Mouse (Mus musculus): ENCODE measurements around the gene Fam214b. TPM values are rescaled to one million over a fixed set of nuclear protein-coding genes. Genes with fewer than 3 reads are reported as not detected.
A peak's percentile ranks its signal among the peaks of the same experiment; 100 is the strongest.

Fam214b gene
- total and polyA plus RNA-seq, 2 experiments from 2014 or later: 32.3 to 48.7 TPM

DNA sequence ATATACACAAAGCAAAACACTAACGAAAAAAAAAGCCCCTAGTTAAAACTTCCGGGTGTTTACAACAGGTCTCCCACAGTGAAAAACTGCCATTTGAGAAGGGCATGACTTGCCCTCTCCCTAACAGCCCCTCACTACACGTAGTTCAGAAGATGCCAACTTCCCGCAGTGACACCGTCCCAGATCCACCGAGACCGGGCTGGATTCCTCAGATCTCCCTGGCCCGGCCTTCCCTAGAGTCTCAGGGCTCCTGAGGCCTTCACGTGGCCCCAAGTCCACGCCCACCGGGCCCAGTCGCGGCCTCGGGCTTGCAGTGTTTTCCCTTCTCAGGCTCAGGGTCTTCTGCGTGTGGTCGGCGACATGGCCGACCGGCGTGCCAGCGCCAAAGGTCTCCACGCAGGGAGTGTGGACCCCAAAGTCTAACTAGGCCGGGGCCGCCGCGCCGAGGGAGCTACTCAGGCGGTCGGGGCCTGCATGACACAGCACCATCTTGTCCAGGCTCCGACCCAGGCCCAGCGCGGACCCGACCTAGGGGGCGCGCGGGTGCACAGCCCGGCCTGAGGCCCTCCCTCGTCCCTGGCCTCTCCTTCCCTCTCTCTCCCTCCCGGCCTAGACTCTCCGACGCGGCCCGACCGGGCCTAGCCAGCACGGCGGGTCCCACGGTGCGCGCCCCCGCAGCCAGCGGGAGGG, 46.4 kb downstream of the Fam214b start:
- WGBS: under 1% methylated on average over 45 of the region's 51 CpGs
- peaks cover 11% of the 10 kb centered on the region; the same call in 1 of the 2 replicates for H3K4me1 ChIP-seq (ENCODE audit: insufficient read depth, low read length)
- H3K9ac ChIP-seq (replicated peaks; ENCODE audit: low read length, poor library complexity, severe bottlenecking): peak overlapping the region; percentile 98
- no peaks in the 10 kb centered on the region for H3K9me3 ChIP-seq (ENCODE audit: low read length)
- ATAC-seq (ENCODE audit: low FRiP score): peak; percentile 70
- peak overlapping the region; percentile 82 for H3K4me2 ChIP-seq (ENCODE audit: low read depth, low read length, poor library complexity, severe bottlenecking)
- peak overlapping the region; percentile 97 for H3K4me3 ChIP-seq (ENCODE audit: low read depth, low read length)
- H3K36me3 ChIP-seq (ENCODE audit: insufficient read depth, low read length): peaks cover 7% of the 10 kb centered on the region; the same call in 1 of the 2 replicates
- H3K27ac ChIP-seq (ENCODE audit: low read depth, low read length): peak overlapping the region; percentile 99
- DNase-seq (ENCODE audit: low spot score): peak; percentile 71
- H3K27me3 ChIP-seq (ENCODE audit: insufficient read depth, low read length): no peaks in the 10 kb centered on the region
- TF ChIP-seq CTCF (IDR thresholded peaks at IDR 0.05): peak; percentile 44

DNA sequence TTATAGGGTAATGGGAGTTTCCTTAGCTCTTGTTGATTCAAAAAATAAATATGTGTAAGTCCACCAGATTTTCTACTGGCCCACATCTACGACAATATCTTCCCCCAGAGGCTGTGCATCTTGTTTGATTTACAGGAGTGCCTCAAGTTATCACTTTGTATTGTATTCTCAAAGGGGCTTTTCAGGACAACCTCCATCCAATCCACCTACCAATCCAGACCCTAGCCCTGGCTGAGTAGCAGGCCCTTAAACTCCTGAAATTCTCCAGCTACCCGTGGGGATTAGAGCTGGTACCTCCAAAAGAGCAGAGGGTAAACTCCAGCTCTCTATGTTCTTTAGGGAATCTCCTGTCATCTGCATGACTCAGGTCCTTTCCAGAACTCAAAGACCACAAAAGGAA, 48.0 kb downstream of the Fam214b start:
- peaks cover 11% of the 10 kb centered on the region; the same call in 1 of the 2 replicates for H3K4me1 ChIP-seq (ENCODE audit: insufficient read depth, low read length)
- peak overlapping the region; percentile 97; the same call in 1 of the 2 replicates for H3K4me3 ChIP-seq (ENCODE audit: low read depth, low read length)
- H3K9ac ChIP-seq (replicated peaks; ENCODE audit: low read length, poor library complexity, severe bottlenecking): peak overlapping the region; percentile 36; the same call in 1 of the 2 replicates

DNA sequence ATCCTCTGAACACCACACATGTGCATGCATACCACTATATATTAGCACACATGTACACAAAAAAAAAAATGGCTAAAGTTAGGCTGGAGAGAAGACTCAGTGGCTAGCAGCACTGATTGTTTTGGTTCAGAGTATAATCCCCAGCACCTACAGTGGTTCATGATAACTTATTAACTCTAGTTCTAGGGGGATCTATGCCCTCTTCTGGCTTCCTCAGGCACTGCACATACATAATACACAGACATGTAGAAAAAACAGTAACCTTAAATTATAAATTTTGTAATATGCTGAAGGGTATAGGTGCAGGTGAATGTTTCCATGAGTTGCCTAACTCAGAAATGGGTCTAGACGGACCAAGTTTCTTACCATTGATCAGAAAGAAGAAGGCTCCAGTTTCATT, 57.7 kb downstream of the Fam214b start:
- H3K36me3 ChIP-seq (ENCODE audit: insufficient read depth, low read length): peaks cover 64% of the 10 kb centered on the region
- H3K4me3 ChIP-seq (ENCODE audit: low read depth, low read length): no peak overlapping the region
- ATAC-seq (ENCODE audit: low FRiP score): no peak
- no peaks in the 10 kb centered on the region for H3K27me3 ChIP-seq (ENCODE audit: insufficient read depth, low read length)
- no peak overlapping the region for H3K27ac ChIP-seq (ENCODE audit: low read depth, low read length)
- no peak for DNase-seq (ENCODE audit: low spot score)
- peak; percentile 51 for TF ChIP-seq CTCF (IDR thresholded peaks at IDR 0.05)
- H3K4me1 ChIP-seq (ENCODE audit: insufficient read depth, low read length): no peaks in the 10 kb centered on the region
- no peak overlapping the region for H3K9ac ChIP-seq (replicated peaks; ENCODE audit: low read length, poor library complexity, severe bottlenecking)
- H3K4me2 ChIP-seq (ENCODE audit: low read depth, low read length, poor library complexity, severe bottlenecking): no peak overlapping the region
- no peaks in the 10 kb centered on the region for H3K9me3 ChIP-seq (ENCODE audit: low read length)
- 91% methylated on average over 1 of the region's 1 CpGs for WGBS

More for the DNA sequence above, 48.0 kb downstream of the Fam214b start:
- Histone ChIP-seq H3K4me2 (ENCODE audit: low read depth, low read length, poor library complexity, severe bottlenecking) (peak overlapping the region; percentile 82), H3K36me3 (ENCODE audit: insufficient read depth, low read length) (peaks cover 15% of the 10 kb centered on the region; the same call in 1 of the 2 replicates), H3K9me3 (ENCODE audit: low read length) (no peaks in the 10 kb centered on the region), H3K27ac (ENCODE audit: low read depth, low read length) (no peak overlapping the region), H3K27me3 (ENCODE audit: insufficient read depth, low read length) (no peaks in the 10 kb centered on the region)
- 43% methylated on average over 2 of the region's 2 CpGs for WGBS
- TF ChIP-seq CTCF (IDR thresholded peaks at IDR 0.05): no peak
- no peak for DNase-seq (ENCODE audit: low spot score)
- no peak for ATAC-seq (ENCODE audit: low FRiP score)

Other genes starting within 250 kb of the Fam214b start
- not detected in 2 replicates for gene Fam205a1, start 192.3 kb downstream of the Fam214b start, total RNA-seq (2014; rRNA removed)
- gene Fam205a1, start 192.3 kb downstream of the Fam214b start, polyA plus RNA-seq (2015; fragmentation: Nextera tagmentation; extraction: Ambion mirVana): not detected in 2 replicates
- 0.09 and 0.16 TPM in 2 replicates for gene Gm12394, start 189.4 kb downstream of the Fam214b start, total RNA-seq (2014; rRNA removed)
- gene Gm12394, start 189.4 kb downstream of the Fam214b start, polyA plus RNA-seq (2015; fragmentation: Nextera tagmentation; extraction: Ambion mirVana): 0.21 and 0.71 TPM in 2 replicates
- not detected in 2 replicates for gene Fam205c, start 172.0 kb downstream of the Fam214b start, total RNA-seq (2014; rRNA removed)
- gene Fam205c, start 172.0 kb downstream of the Fam214b start, polyA plus RNA-seq (2015; fragmentation: Nextera tagmentation; extraction: Ambion mirVana): 2.1 and 4.4 TPM in 2 replicates
- gene Phf24, start 129.6 kb downstream of the Fam214b start, total RNA-seq (2014; rRNA removed): 130 and 148 TPM in 2 replicates
- 44.4 and 45.0 TPM in 2 replicates for gene Phf24, start 129.6 kb downstream of the Fam214b start, polyA plus RNA-seq (2015; fragmentation: Nextera tagmentation; extraction: Ambion mirVana)
- gene Dnajb5, start 96.4 kb downstream of the Fam214b start, total RNA-seq (2014; rRNA removed): 75.6 and 109 TPM in 2 replicates
- 37.9 and 41.4 TPM in 2 replicates for gene Dnajb5, start 96.4 kb downstream of the Fam214b start, polyA plus RNA-seq (2015; fragmentation: Nextera tagmentation; extraction: Ambion mirVana)
- gene 1700022I11Rik, start 76.6 kb downstream of the Fam214b start, total RNA-seq (2014; rRNA removed): not detected in 2 replicates
- 0.19 and 0.48 TPM in 2 replicates for gene 1700022I11Rik, start 76.6 kb downstream of the Fam214b start, polyA plus RNA-seq (2015; fragmentation: Nextera tagmentation; extraction: Ambion mirVana)
- 192 and 242 TPM in 2 replicates for gene Vcp, start 45.7 kb downstream of the Fam214b start, total RNA-seq (2014; rRNA removed)
- 448 and 464 TPM in 2 replicates for gene Vcp, start 45.7 kb downstream of the Fam214b start, polyA plus RNA-seq (2015; fragmentation: Nextera tagmentation; extraction: Ambion mirVana)
- gene Fancg, start 35.7 kb downstream of the Fam214b start, total RNA-seq (2014; rRNA removed): 15.0 and 18.2 TPM in 2 replicates
- gene Fancg, start 35.7 kb downstream of the Fam214b start, polyA plus RNA-seq (2015; fragmentation: Nextera tagmentation; extraction: Ambion mirVana): 14.2 and 14.3 TPM in 2 replicates
- gene Pigo, start 20.4 kb downstream of the Fam214b start, total RNA-seq (2014; rRNA removed): 30.5 and 33.4 TPM in 2 replicates
- gene Pigo, start 20.4 kb downstream of the Fam214b start, polyA plus RNA-seq (2015; fragmentation: Nextera tagmentation; extraction: Ambion mirVana): 24.4 and 26.1 TPM in 2 replicates
- gene Stoml2, start 14.5 kb downstream of the Fam214b start, total RNA-seq (2014; rRNA removed): 89.6 and 102 TPM in 2 replicates
- 230 and 241 TPM in 2 replicates for gene Stoml2, start 14.5 kb downstream of the Fam214b start, polyA plus RNA-seq (2015; fragmentation: Nextera tagmentation; extraction: Ambion mirVana)
- 40.2 and 54.6 TPM in 2 replicates for gene Unc13b, start 12.7 kb upstream of the Fam214b start, total RNA-seq (2014; rRNA removed)
- gene Unc13b, start 12.7 kb upstream of the Fam214b start, polyA plus RNA-seq (2015; fragmentation: Nextera tagmentation; extraction: Ambion mirVana): 6.3 and 7.9 TPM in 2 replicates
- gene Atp8b5, start 220.9 kb upstream of the Fam214b start, total RNA-seq (2014; rRNA removed): 0.44 and 0.47 TPM in 2 replicates
- gene Atp8b5, start 220.9 kb upstream of the Fam214b start, polyA plus RNA-seq (2015; fragmentation: Nextera tagmentation; extraction: Ambion mirVana): 0.17 and 0.54 TPM in 2 replicates